Mouse (Mus musculus) olfactory bulb, adult 2 months (tissue): ENCODE measurements around the gene Mgrn1.

ENCODE experiments used
- CTCF ChIP-seq: fragments of 200-500 bp; IDR thresholded peaks from 2 replicates; pipeline ENCODE4 v1.5.1; 2012; ENCODE audit warnings: low read depth, mild to moderate bottlenecking, low read length, moderate library complexity; ENCODE audit not compliant: insufficient read depth
- POLR2A ChIP-seq: fragments of 200-500 bp; IDR thresholded peaks from 2 replicates; pipeline ENCODE4 v1.6.1; 2012; ENCODE audit warnings: mild to moderate bottlenecking, low read depth, low read length, moderate library complexity; ENCODE audit not compliant: insufficient read depth

DNA sequence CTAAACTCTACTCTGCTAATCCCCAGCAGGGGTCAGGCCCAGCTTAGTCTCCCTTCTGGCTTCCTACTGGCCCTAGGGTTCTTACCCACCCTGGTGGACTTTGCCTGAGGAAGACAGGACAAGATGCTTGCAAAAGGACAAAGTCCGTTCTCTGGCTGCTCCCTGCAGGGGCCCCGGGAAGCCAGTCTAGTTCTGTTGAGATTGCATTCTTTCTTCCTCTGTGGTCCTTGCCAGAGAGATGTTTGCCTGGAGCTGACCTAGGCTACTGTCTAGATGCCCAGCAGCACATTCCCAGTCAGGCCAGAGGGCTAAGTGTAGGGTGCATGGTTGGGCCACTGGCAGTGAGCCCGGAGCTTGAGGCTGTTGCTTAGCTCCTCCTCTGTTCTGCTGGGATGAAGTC lies 46.4 kb downstream of the Mgrn1 start:
- TF ChIP-seq CTCF (no peak), POLR2A (no peak)
